Mouse (Mus musculus): ENCODE measurements around the gene Gm17349. TPM values are rescaled to one million over a fixed set of nuclear protein-coding genes. Genes with fewer than 3 reads are reported as not detected.

Gene Gm17349
- polyA plus RNA-seq, 1 experiment = not detected

DNA sequence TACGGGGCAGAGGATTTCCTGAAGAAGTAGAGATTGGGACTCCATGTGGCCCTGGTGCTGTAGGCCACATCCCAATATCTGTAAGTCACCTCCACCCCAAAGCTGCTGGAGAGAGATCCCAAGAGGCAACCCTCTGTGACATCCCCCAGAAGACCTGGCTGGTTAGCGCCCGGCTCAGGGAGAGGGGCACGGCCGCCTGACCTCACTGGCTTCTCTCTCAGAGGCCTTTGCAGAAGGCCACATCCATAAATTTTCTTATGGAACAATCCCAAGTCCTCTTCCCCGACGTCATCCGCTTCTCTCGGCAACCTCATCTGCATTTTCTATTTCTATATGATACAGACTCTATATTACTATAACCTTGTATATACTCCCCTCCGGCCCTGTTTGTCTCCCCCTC lies 5.6 kb downstream of the Gm17349 start:
- no peak for DNase-seq (ENCODE audit: low read depth)

DNA sequence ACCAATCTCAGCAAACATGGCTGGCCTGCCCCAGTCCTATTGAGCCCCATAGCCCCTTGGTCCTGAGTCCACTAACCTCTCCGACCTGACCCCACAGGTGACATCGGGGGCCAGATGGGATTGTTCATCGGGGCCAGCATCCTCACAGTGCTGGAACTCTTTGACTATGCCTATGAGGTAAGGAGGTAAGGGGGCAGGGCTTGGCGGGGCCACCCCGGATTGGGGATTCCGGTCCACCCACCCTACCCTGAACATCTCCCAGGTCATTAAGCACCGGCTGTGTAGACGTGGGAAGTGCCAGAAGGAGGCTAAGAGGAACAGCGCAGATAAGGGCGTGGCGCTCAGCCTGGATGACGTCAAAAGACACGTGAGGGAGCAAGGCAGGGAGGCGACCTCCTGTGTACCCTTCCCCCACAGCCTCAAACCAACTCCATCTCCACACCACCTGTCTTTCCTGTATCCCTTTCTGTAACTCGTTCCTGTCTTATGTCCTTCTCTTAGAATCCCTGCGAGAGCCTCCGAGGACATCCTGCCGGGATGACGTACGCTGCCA lies 6.7 kb downstream of the Gm17349 start:
- DNase-seq (ENCODE audit: low read depth) = no peak

DNA sequence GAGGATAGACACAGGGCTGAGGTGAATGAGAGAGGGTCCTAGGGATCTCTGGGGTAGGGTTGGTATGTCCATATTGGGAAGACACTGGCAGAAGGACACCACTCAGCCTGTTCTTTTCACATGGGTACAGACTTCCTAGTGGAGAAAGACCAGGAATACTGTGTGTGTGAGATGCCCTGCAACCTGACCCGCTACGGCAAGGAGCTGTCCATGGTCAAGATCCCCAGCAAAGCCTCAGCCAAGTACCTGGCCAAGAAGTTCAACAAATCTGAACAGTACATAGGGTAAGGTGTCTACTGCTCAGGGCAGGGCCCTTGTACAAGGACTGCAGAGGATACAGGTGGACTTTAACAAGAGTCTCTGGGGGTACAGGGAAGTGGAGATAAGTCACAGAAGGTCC lies 8.0 kb downstream of the Gm17349 start:
- no peak for DNase-seq (ENCODE audit: low read depth)

DNA sequence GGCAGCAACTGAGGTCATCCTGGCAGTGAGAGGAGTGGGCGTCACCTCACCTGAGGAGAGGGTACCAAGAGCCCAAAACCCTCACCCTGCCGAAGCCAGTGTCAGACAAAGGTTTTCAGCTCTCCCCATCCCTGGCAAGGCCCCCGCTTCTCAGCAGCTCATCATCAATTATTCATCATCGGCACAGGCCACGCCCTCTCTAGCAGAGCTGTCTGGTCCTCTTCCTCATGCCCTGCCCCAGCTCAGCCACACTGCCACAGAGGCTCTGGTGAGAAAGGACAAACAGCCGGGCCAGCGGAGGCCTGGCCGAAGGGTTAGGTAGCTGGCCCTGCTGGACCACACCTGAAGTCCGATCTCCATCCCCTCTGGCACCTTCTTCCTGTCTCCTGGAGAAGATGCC lies 13.3 kb downstream of the Gm17349 start:
- DNase-seq (ENCODE audit: low read depth) = no peak

DNA sequence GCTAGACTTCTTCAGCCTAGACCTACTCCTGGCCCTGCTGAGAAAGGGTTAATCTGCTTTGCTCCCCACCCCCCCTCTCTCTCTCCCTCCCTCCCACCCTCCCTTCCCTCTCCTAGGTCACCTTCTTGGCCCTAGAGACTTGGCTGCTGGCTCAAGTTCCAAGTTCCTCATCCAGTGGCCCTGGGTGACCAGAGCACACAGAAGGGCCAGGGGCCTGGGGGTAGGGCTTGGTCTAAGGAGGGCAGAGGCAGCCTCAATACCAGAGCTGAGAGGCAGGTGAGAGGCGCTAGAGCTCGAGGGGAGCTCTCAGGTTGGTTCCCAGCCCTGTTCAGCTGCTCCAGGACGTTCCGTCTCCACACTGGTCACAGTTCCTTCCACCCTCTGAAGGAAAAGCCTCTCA lies 14.4 kb downstream of the Gm17349 start:
- no peak for DNase-seq (ENCODE audit: low read depth)

DNA sequence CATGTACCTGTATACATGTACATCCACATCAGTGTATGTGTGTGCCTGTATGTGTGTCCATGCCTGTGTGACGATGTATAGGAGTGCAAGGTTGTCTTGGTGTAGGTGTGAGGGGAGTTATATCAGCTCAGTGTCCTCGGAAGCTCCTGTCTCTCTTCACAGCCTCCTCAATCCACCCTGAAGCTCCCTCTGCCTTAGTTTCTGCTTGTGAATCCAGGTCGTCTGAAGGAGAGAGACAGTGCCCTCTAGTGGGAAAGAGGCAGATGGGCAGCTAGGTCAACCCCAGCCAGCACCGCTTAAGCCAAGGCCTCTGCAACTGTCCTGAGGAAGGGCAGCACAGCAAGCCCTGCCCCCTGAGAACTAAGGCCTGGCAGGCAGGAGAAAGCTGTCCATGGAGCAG lies 16.6 kb downstream of the Gm17349 start:
- no peak for DNase-seq (ENCODE audit: low read depth)

DNA sequence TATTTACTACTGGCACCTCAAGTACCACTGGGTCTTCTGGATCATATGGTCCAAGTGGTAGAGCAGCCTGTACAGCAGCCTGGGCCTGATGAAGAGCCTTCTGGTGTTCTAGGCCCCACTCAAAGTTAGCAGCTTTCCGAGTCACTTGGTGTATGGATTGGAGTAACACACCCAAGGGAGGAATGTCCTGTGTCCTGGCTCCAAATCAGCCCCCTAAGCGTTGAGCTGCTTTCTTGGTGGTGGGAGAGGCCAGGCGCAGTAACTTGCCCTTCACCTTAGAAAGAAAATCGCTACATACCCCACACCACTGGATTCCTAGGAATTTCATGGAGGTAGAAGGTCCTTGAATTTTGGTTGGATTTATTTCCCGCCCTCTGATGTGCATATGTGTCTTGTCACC lies 21.1 kb downstream of the Gm17349 start:
- no peak for DNase-seq (ENCODE audit: low read depth)

DNA sequence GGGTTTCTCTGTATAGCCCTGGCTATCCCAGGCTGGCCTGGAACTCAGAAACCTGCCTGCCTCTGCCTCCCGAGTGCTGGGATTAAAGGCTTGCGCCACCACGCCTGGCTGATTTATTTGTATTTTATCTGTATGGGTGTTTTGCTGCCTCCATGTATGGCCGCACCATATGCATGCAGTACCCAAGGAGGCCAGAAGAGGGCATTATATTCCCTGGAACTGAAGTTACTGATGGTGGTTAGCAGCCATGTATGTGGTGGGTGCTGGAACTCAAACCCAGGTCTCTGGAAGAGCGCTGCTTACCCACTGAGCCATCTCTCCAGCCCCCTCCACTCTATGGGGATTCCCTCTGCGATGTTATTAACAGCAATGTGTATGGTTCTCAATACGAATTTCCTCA lies 22.4 kb downstream of the Gm17349 start:
- no peak for DNase-seq (ENCODE audit: low read depth)

DNA sequence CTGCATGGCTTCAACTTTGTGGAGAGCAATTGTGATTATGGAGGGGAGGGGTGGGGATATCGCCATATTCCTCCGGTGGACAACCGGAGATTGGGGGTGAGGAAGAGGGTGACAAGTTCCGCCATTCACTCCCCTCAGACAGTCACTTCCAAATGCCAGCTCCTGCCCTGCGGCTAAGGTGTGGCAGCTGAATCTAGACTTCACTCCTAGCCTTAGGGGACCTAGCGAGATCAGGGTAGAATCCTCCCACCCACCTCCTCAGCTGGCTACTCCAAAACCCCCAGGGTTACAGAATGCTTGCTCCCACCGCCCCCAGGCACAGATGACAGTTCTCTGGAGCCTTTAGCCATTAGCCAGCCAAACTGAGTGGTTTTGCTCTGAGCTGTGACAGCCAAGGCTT lies 26.3 kb downstream of the Gm17349 start:
- no peak for DNase-seq (ENCODE audit: low read depth)

DNA sequence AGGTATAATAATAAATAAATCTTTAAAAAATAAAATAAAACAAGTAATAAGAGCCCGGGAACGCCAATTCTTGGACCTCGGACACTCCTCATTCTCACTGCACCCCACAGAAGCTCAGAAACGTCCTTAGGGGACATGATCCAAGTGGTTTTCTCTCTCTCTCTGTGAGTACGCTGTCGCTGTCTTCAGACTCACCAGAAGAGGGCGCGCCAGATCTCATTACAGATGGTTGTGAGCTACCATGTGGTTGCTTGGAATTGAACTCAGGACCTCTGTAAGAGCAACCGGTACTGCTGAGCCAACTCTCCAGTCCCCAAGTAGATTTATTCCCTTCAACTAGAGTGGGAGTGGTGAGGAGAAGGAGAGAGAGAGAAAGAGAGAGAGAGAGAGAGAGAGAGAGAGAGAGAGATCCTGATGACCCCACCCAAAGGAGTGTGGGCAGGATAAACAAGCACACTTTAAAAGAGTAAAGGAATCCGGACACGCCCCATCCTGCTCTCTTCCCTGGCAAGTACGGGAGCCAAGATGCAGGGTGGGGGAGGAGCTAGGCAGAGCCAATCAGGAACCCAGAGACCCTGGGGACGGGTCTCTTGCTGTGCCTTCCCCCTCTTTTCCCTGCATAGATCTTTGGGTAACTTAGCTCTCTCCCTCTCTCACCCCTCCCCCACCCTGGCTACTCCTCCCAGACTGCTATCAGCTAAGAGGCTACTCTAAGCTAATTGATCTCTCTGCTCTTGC lies 27.1 kb downstream of the Gm17349 start:
- no peak for DNase-seq (ENCODE audit: low read depth)

DNA sequence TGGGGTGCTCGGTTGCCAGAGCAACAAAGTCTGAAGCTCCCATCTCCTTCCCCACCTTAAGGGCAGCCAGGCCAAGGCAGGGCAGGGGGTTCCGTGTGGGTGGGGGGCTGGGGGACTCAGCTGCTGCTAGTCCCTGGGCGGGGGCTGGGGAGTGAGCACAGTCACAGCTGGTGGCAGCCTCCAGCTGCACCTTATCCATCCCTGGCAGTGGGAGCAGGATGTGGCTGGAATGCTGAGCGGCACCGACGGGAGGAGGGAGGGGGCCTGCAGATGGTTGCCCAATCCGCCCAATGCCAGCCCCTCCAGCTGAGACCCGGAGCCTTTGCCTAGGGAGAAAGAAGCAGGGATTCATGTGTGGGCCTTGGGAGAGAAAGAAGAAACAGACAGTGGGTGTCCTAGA lies 28.2 kb downstream of the Gm17349 start:
- no peak for DNase-seq (ENCODE audit: low read depth)

DNA sequence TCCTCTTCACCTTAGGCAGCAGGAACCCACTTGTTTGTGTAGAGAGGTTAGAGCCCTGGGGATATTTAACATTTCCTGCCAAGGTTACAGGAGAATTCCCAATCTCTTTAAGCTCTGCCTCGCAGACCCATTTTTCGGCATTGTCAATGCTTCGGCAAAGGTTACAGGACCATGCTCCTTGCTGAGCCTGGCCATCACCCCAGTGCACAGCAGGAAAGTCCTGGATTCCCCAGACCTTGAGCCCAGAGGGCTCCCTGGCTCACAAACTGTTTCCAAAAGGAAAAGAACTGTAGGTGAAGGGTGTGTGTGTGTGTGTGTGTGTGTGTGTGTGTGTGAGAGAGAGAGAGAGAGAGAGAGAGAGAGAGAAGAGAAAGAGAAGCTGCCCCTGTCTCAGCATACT lies 30.4 kb downstream of the Gm17349 start:
- no peak for DNase-seq (ENCODE audit: low read depth)

DNA sequence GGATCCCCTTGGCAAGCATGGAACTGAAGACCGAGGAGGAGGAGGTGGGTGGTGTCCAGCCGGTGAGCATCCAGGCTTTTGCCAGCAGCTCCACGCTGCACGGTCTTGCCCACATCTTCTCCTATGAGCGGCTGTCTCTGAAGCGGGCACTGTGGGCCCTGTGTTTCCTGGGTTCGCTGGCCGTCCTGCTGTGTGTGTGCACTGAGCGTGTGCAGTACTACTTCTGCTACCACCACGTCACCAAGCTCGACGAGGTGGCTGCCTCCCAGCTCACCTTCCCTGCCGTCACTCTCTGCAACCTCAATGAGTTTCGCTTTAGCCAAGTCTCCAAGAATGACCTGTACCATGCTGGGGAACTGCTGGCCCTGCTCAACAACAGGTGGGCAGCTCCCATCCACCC lies 33.5 kb downstream of the Gm17349 start:
- DNase-seq (ENCODE audit: low read depth) = no peak

DNA sequence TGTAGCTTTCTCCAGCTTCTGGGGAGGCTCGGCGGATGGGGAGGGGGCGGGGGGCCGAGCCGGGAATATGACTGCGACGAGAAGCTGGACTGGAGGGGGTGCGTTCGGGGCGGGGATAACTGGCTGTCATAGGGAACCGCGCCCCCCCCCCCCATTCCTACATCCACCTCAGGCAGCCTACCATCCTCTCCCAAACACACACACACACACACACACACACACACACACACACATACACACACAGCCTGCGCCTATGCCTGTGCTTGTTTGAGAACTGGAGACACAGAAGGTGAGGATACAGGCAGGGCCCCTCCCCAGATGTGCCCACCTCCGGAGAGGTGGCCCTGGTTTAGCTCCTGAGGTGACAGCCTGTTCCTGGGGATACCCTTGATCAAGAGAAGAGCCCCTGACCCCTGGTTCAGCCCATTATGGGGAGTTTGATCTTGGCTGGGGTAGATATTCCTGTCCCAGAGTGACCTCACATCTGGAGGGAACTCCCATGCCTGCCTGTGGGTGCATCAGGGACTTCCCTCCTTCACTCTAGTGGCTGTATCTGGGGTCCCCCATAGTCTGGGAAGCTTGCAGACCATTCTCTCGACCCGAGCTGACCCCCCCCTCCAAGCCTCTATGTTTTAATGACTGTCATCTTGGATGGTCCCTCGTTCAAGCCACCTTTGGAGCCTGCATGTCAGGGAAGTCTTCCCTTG lies 34.2 kb downstream of the Gm17349 start:
- DNase-seq (ENCODE audit: low read depth) = no peak

DNA sequence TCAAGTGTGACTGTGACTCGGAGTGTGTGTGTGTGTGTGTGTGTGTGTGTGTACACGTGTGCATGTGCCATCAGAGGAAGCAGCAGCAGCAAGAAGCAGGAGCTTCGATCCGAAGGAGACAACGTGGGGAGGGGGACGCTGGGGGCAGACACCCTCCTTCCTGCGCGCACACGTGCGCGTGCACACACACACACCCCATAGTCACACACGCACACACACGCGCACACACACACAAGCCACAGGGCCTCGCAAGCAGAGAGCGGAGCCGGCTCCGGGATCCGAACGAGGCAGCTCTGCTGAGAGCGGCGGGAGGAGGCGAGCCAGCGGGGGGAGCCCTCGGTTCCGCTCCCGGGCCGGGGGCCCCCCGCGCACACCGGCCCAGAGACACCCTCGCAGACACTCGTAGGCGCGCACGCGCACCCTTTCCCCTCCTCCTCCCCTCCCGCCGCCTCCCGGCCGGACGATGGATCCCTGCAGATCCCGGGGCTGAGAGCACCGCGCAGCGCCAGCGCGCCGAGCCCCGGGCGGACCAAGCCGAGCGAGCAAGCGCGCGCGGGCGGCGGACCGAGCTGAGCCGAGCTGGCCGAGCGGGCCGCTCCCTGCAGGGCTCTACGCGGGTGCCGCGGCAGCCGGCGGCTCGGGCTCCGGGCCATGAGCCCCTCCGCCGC lies 35.0 kb downstream of the Gm17349 start, which contains the start of gene Asic1:
Gene Asic1, plus strand, starts transcription at position 215 of the 668 bp plus-strand sequence.
- no peak for DNase-seq (ENCODE audit: low read depth)

DNA sequence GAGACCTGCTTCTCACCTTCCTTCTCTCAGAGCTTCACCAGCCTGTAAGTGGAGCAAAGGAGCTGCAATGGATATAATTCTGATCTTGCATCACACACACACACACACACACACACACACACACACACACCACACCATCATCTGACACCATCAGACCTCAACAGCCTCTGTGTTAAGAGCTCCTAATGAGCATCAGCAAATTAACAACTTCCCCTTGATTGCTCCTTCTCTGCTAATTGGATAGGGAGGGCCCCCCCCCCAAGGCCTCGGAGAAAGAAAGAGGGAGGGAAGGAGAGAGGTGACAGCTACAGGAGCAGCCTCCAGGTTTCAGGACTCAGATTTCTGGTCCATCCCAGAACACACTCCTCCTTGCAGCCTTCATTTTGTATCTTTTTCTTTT lies 35.9 kb downstream of the Gm17349 start:
- DNase-seq (ENCODE audit: low read depth) = no peak

DNA sequence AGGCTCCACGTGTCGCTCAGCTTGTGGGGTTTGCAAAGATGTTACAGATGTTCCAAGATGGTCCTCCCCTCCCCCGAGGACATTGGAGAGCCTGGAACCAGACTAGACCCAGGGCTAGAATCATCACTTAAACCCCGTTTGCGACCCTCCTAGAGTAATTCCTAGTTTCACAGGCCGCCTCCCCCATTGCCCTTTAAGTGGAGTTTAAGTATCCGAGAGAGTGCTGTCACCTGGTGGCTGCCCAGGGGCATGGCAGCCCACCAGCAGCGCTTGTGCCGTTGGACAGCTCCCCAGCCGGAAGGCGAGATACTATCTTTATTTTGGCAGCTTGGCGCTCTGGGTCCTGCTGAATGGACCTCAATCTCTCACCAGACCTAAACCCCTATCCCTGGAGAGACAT lies 36.4 kb downstream of the Gm17349 start:
- DNase-seq (ENCODE audit: low read depth) = no peak

DNA sequence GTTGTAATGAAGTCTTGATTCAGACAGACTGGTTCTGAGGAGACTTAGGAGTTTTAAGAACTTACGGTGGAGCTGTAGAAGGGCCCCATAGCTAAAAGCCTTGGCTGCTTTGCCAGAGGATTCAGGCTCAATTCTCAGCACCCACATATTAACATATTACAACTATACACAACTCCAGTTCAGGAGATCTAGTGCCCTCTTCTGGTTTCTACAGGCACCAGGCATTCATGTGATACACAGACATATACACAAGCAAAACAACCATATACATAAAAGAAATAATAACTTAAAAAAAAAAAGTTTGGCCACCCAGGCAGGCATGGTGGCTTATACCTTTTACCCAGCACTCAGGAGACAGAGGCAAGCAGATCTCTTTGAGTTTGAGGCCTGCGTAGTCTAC lies 37.7 kb downstream of the Gm17349 start:
- no peak for DNase-seq (ENCODE audit: low read depth)

DNA sequence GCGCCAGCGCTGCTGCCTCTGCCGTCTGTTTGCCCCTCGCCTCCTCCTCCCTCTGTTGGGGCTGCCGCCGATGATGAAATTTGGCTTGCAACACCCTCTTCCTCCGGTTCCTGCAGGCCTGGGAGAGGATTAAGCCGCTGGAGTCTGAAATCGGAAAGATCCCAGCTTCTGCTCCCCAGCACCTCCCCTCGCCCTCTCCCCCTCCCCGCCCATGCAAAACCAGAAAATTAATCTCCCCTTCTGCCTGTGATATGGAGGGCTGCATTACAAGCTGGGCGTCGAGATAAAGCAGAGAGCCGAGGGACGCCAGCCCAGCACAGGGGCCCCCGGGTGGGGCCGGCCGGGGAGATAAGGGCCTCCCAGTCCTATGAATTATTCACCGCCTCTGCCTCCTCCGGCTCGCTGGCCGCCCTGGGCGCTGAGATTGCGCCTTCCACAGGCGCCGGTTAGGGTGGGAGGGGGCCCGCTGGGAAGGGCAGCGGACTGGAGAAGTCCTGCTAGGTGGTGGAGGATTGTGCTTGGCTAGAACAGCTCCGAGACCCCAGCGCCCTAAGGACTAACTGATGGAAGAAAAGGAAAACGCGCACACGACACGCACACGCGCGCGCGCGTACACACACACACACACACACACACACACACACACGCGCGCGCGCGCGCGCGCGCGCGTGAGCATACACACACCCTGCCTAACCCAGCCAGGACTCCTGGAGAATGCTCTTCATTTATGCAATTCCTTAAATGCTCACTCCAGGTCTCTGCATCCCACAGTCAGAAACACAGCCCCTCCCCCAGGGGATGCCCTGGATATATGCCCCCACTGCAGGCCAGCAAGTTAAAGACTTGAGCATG lies 40.5 kb downstream of the Gm17349 start:
- no peak for DNase-seq (ENCODE audit: low read depth)

DNA sequence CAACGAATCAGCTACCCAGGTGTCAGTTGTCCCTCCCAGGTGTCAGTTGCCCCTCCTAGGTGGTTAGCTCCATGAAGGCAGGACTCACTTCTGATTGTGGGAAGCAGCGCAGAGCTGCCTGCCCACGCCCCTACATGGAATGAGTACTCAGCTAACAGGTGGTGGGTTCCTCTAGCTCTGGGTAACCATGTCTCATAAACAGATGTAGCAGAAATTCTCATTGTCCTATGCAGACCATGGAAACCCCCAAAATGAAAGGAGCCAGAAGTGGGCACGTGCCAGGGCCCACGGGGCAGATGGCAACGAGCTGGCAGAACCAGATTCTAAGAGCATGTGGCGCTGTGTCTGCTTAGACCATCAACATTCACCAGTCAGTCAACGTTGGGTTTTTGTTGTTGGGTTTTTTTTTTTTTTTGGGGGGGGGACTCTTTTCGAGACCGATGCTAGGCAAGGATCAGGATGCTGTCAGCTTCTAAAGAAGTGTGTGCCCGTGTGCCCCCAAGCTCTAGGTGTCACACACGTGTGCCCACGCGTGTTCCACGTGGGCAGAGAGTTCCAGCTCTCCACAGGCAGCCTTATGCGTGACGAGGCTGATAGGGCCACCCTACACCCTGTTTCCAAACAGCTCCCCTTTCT lies 41.2 kb downstream of the Gm17349 start:
- DNase-seq (ENCODE audit: low read depth) = no peak

DNA sequence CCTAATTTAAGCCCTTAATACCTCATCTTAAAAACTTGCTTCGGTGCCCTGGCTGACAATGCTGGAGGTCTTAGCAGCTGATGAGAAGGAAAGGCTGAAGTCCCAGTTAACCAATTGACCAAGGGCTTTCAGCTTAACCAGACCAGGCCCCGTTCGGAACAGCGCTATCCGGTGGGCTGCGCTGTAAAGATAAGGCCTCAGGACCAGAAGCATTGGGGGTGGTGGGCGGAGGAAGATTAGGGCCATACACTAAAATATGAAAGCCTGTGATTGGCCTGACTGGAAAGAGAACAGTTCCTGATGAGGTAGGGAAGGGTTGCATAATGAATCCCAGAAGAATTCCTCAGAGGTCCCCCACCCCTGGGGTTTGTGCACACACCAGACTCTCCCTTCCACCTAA lies 42.9 kb downstream of the Gm17349 start:
- no peak for DNase-seq (ENCODE audit: low read depth)

Data from gonadal fat pad, adult 2 months (tissue).